Mouse (Mus musculus) thymus, postnatal 36 days (tissue): ENCODE measurements around the gene Dnm2.
"Not testable (repeated sequence)": the region's sequence is repeated elsewhere in the genome, so short reads cannot be mapped to it uniquely, and the experiment has no call there.

ENCODE experiments used
- DNase-seq, 2 experiments: peaks; one replicate each; pipeline ENCODE4 v3.0.0; 2022; ENCODE audit warnings: mixed read lengths in 2 of 2

The Dnm2 gene

DNA sequence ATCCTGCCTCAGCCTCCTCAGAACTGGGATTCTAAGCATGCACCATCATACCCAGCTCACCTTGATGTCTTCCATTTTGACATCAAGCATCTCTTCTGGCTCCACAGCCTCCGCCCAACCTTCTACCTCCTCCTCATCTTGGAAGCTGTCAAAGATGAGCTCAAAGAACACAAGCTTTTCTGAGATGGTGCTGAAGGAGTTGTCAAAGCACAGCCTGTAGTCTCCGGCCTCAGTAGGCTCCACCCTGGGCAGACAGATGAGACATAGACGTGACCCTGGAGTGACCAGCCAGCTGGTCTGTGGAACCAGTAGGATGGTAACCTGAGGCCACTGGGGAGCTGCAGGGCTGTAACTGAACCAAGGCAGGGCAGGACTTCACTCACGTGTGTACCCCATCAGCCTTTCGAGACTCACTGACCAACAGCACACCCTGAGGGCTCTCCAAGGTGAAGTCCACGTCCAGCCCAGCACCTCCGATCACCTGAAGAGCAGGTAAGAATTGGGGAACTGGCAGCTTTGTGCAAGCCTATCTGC lies 84.2 kb downstream of the Dnm2 start:
- no peak for DNase-seq

DNA sequence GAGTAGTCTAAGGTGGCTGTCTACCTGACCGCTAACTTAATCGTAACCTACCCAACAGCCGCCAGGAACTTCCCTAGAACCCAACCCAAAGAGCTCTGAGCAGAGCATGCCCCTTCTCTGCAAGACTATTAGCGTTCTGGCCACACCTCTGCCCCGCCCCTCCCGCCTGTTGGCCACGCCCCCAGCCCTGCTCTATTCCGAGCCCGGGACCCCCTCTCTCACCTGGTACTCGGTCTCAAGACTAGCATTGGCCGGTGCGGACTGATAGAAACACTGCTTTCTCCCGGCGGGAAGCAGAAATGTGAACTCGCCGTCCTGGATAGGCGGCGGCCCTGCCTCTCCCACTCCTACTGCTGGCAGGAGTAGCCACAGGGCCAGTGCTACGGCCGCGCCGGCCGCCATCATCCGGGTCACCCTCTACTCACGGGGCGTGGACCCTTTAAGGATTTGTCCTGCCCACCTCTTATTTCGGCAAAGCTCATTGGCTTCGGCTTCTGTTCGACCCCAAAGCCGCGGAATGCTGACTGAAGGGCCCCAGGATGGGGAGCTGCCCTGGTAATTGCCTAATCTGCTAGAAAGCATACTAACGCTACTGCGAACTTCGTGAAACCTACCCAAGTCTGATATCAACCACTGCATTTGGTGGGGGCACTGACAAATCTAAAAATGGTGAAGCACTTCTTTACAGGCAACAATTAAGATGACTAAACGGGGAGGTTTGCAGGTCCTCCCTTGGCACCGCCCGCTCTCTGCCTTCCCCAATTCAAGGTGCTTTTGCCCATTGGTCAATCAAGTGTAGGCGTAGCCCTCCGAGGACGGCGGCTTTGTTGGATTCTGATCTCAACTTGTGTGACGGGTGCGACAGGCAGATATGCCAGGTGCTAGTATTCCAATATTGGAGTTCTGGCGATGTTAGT lies 85.3 kb downstream of the Dnm2 start, which contains the start of gene Tmed1:
TSS of gene Tmed1 (minus strand) at position 481 of the 917 bp plus-strand sequence.
- DNase-seq: peak; percentile 82 to 83

DNA sequence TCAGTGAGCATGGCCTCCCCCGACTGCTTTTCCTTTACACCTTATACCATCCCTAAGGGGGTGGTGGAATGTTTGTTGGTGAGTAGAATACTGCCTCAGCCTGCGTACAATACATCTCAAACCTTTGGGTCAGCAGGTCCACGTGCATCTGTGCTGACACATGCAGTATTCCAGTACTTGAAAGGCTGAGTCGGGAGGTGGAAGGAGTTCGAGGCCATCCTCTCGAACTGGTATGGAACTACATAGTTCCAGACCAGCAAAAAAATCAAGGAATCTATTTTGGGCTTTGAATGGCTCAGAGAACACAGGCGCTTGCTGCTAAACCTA lies 85.9 kb downstream of the Dnm2 start:
- no peak for DNase-seq

DNA sequence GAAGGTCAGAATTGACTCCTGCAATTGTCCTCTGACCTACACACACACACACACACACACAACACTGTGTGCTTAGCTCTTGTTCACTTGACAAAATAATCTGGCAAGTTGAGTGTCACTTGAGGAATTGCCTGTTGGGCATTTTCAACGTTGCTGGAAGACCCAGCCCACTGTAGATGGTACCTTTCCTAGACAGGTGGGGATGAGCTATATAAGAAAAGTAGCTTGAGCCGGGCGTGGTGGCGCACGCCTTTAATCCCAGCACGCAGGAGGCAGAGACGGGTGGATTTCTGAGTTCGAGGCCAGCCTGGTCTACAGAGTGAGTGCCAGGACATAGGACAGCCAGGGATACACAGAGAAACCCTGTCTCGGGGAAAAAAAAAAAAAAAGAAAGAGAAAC lies 86.3 kb downstream of the Dnm2 start:
- DNase-seq: no peak

DNA sequence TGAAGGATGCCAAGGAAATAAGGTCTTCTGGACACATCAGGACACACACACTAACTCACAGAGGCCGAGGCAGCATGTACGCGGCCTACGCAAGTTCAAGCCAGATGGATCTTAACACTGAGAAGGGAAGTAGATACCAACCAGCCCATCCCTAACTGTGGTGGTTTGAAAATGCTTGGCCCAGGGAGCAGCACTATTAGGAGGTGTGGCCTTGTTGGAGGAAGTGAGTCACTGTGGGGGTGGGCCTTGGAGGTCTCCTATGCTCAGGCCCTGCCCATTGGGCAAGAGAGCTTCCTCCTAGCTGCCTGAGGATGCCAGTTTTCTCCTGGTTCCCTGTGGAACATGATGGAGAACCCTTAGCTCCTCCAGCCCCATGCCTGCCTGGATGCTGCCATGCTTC lies 88.8 kb downstream of the Dnm2 start:
- no peak for DNase-seq

DNA sequence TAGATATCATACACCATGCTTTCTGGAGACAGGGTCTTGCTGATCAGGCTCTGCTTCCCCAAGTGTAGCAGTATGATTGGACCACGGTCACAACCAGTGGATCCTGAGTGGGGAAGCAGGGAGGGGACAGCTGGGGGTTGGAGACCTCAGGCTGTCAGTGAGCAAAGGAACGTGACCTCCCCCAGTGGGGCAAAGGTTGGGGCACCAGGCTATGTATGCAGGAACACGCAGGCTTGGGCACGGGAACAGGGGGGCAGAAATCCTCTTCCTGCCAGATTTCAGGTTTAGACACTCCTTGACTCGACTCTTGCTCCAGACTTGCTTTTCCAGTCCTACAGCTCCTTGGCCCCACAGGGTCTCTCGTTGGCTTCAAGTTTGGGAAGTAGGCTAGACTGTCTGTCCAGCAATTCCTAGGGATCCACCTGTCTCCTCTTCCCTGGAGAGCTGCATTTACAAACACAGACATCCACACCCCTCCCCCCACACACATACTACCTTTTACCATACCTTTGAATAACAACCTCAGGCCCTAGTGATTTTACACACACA lies 93.3 kb downstream of the Dnm2 start:
- DNase-seq: no peak

DNA sequence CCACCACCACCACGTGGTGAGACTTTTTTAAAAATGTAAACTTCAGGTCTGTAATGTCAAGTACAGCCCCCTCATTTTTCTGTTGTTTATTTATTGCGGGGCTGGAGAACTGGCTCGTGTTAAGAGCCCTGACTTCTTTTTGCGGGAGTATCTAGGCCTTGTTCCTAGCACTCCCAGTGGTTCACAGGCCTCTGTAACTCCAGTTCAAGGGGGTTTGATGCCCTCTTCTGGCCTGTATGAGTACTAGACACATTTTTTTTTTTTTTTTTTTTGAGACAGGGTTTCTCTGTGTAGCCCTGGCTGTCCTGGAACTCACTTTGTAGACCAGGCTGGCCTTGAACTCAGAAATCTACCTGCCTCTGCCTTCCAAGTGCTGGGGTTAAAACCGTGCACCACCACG lies 94.0 kb downstream of the Dnm2 start:
- DNase-seq: not testable (repeated sequence)

DNA sequence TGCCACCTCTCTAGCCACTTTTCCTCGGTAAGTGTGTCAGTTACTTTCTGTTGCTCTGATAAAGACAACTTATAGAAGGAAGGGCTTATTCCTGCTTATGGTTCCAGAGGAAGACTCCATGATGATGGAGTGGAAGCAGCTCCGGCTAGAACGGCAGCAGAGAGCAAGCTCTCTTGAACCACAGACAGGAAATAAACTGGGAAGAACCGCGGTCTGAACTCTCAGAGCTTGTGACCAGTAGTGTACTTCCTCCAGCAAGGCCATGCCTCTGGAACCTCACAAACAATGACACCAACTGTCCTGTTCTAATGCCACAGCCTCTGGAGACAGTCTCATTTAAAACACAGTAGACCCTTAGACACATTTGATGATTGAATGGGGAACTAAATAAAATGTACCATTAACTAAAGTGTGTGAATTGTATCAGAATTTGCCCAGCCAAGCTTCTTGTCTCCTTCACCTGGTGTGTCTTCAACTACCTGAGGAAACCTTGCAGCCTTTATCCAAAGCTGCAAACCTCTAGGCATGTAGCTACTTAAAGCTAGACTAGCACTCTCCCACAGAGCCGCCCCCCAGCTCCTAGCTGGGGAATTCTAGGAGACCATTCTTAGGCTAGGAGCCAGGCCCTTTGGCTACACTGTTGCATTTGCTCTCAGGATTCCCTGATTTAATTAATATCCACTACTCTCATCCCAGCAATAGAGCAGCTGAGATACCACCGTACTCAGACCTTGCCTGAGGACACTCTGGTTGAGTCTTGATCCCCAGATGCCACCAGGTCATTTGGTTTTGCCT lies 100.6 kb downstream of the Dnm2 start:
- no peak for DNase-seq

DNA sequence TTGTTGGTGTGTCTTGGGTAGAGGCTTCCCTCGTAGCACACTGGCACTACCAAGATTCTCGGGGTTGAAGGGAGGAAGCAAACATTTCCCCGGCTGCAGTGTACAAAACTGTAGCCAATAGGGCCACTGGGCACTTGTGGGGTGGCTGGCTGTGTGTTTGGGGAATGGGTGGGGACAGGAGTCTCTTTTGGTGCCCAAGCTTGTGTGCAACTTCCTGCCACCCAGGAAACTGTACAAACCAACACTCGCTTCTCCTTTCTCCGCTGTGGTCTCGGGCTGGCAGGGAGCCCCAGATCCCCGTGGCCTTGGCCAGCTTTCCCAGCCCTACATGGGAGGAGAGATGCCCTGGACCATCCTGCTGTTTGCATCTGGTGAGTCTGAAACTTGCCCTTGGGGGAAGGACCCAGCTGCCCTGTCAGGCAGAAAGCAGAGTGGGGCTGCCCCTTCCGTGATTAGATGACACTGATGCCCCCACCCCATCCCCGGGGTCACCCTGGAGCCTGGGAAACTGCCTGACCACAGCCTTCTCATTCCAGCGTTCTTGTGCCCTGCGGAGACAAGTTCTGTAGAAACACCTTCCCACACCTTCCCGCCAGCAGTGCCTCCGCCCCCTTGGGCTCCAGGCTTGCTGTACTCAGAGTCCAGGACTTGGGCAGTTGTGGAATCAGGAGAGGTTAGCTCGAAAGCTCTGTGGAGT lies 101.4 kb downstream of the Dnm2 start, which contains the start of gene AB124611:
TSS of gene AB124611 (plus strand) at position 240 of the 697 bp plus-strand sequence.
- peak; percentile 56 to 61 for DNase-seq

DNA sequence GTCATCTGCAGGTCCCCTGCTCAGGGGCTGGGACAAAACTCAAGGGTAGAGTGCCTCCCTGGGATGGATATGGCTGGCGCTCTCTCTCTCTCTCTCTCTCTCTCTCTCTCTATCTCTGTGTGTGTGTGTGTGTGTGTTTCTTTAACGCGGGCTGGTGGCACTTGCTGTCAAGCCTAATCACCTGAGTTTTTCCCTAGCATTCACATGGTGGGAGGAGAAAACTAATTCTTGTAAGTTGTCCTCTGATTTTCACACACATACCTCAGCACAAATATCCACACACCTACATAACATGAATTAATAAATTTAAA lies 101.9 kb downstream of the Dnm2 start:
- no peak for DNase-seq

DNA sequence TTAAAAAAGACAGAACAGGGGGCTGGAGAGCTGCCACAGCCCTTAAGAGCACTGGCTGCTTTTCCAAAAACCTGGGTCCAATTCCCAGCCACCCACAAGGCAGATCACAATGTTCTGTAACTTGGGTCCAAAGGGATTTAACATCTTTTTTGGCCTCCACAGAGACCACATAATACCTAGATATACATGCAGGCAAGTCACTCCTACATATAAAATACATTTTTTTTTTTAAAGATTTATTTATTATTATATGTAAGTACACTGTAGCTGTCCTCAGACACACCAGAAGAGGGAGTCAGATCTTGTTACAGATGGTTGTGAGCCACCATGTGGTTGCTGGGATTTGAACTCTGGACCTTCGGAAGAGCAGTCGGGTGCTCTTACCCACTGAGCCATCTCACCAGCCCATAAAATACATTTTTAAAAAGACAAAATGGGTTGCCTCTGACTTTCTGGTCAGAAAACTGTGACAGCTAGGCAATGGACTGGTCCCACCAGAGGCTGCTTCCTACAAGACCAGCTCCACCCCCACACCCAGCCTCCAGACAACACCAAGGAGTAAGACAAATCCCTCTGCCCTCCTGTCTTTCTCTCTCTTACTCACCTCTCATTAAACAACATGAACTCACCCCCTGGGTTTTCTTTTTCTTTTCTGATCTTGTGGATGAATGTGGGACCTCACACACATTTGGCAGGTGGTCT lies 102.5 kb downstream of the Dnm2 start:
- DNase-seq: no peak

DNA sequence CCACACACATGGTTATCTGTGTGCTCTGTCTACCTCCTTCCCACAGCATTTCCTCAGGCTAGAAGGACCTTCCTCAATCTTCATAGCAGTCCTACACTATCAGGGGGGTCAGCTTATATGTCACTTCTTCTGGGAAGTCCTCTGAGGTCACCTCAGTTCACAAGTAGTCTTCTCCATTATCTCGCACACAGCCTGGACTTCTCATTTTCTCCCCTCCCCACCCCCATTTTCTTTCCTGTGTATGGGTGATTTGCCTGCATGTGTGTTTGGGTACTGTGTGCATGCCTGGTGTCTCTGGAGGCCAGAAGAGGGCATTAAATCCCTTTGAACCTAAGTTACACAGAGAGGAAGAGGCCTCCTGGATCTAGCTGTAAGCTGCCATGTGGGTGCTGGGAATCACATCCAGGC lies 103.2 kb downstream of the Dnm2 start:
- DNase-seq: no peak

DNA sequence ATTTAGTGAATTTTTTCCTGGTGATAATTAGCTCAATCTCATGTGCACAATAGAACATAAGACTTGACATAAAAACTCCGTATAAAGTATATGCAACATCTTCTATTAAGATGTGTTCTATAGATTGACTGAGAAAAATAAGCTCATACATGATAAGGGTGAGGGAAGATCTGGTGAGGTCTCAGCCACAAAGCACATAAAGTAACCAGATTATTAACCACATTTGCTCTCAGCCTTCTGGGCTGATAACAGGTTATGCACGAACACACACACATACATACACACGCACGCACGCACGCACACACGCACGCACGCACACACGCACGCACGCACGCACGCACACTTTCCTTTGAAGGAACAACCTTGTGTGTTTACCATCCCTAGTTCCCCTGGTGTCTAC lies 111.8 kb downstream of the Dnm2 start:
- DNase-seq: no peak

DNA sequence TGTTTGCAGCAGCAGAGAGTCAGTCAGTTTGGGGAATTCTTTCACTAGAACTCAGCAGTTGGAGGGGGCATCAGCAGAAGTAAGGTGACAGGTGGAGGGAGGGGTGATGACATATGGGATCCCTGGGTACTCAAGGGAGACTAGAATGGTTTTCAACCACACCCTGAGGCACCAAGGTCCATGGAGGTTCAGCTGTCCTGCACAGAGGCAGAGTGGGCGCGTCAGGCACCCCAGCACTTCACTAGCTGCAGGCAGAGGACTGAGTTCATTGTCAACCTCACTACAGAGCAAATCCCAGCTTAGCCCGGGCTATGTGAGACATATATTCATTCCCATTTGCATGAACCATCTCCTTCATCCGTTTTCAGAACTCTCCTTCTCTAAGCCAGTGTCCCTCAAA lies 112.3 kb downstream of the Dnm2 start:
- DNase-seq: no peak

DNA sequence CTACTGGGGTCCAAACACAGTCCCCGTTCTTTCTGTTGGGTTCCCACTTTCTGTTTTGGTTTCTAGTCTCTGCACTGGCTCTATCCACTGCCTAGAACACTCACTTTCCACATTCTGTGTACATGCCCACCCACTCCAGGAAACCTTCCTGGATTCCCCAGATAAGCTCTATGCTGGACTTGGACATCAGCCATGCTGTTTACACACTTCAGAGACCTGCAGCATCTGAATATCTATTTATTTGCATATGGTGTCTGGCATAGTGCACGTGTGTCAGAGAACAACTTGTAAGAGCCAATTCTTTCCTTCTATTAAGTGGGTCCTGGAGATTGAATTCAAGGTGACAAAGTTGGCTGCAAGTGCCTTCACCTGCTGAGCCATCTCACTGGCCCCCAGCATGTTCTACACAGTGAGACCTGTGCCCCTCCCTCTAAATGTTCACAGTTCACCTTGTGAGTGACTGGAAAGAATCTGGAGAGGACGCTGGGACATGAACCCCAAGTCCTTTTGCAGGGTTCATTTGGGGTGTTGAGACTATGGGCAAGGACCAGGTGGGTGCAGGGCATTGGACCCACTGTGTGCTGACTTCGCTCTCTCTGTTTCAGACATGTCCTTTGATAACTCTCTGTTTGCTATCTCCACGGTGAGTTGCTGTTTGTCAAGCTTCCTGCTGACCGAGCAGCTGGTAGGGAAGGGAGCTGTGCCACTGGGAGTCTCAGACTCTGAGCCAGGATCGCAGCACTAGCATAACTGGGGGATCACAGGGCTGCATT lies 115.5 kb downstream of the Dnm2 start:
- DNase-seq: no peak

DNA sequence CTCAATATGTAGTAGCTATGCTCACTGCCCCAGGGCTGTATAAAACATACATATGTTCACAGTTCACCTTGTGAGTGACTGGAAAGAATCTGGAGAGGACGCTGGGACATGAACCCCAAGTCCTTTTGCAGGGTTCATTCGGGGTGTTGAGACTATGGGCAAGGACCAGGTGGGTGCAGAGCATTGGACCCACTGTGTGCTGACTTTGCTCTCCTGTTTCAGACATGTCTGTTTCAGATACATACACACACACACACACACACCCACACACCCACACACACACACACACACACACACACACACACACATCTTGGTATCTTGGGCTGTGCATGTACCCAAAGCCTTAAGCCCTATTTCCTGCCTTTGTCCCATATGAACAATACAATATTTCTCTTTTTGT lies 117.3 kb downstream of the Dnm2 start:
- DNase-seq: not testable (repeated sequence)

DNA sequence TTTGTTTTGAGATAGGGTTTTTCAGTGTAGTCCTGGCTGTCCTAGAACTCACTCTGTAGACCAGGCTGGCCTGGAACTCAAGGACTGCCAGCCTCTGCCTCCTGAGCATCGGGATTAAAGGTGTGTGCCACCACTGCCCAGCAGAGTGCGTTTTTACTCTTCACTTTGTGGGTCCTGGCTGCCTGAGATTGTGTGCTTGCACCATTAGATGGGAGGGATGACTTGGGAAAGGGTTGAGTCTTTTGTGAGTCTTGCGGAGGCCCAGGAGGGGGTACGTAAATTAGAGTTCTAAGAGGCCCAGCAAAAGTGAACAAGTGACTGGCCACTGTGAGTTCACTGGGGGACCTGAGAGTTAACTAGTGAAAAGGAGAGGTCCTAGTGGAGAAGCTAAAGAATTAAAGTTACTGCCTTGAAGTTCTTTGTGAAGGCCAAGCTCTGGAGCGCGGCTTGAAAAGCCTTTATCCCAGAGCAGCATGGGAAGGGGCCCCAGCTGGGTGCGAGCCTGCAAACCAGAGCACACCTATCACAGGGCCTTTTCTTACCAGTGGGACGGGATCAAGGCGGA lies 120.7 kb downstream of the Dnm2 start:
- DNase-seq: no peak

DNA sequence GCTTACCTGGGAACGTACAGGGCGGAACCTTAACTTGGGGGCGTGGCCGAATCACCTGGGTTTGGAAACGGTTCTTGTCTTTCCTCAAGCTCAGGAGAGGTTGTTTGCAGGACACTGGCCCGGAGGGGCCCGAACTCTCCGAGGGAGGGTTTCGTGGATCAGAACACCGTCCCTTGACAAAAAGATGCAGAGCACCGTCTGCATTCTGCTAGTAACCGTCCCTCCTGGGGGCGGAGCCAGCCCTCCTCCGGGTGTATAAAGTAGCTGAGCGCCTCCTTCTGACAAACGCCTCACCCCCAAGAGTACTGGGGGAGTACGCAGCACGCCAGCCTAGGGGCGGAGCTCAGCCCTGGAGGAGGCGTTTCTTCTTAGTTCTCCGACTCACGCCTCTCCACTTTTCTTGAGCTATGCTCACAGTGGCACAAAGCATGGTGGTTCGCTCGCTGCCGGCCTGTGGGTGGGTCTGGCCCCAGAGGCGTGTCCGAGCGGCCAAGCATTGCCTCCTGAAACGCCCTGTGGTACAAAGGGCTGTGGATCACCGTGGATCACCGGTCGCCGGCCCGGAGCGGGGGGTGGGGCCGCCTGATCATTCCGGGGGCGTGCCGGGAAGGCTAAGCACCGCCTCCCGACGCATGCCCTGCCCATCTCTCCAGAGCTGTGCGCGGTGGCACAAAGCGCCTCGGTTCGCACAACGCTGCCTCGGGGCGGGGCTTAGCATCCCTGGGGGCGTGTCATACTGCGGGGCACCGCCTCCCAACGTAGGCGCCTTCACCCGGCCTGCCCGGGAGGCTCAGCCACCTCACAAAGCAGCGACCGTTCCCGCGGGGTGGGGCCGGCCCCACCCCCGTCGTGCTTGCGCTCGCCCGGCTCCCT lies 121.4 kb downstream of the Dnm2 start:
- DNase-seq: peak; percentile 99 to 100

DNA sequence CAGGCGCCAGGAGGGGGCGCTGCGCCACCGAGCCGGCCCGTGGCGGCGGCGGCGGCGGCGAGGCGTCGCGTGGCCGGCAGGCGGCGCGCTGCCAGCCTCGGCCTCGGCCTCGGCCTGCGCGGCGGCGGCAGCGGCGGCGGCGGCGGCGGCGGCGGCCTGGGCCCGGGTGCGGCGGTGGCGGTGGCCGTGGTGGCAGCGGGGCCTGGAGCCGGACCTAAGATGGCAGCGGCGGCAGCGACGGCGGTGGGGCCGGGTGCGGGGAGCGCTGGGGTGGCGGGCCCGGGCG lies 122.0 kb downstream of the Dnm2 start, which contains the start of gene Carm1:
TSS of gene Carm1 (plus strand) at position 106 of the 286 bp plus-strand sequence.
- DNase-seq: peak in 1 of 2 experiments; percentile 79
